Mouse (Mus musculus): ENCODE measurements around the gene Ncdn. TPM values are rescaled to one million over a fixed set of nuclear protein-coding genes. Genes with fewer than 3 reads are reported as not detected.

Gene Ncdn
- polyA plus RNA-seq, 1 experiment, result 25.8 TPM

- Histone ChIP-seq H3K4me3 (no peak overlapping the region), H3K27me3 (ENCODE audit: control insufficient read depth, insufficient read depth, insufficient read length) (peaks cover 83% of the 10 kb centered on the region), H3K4me2 (ENCODE audit: low read depth) (no peak overlapping the region)
Observed at GRCm38 (mm10) chr4:126732531-126733380, 20.5 kb downstream of the Ncdn start.

GRCm38 (mm10) chr4:126732111-126732510 is 21.1 kb downstream of the Ncdn start:
- Histone ChIP-seq H3ac (ENCODE audit: control insufficient read depth, insufficient read length) (no peak overlapping the region), H3K4me3 (no peak overlapping the region), H3K4me2 (ENCODE audit: low read depth) (no peak overlapping the region), H3K36me3 (ENCODE audit: control insufficient read depth, insufficient read depth) (no peaks in the 10 kb centered on the region), H3K27me3 (ENCODE audit: control insufficient read depth, insufficient read depth, insufficient read length) (peaks cover 78% of the 10 kb centered on the region), H3K79me2 (ENCODE audit: control insufficient read depth, insufficient read depth) (no peaks in the 10 kb centered on the region)
- no peak for TF ChIP-seq REST (IDR thresholded peaks at IDR 0.05; ENCODE audit: insufficient read depth, insufficient read length)
- no peak for TF ChIP-seq MYOD1 (IDR thresholded peaks at IDR 0.05; ENCODE audit: control insufficient read depth in 1 of 3, insufficient read length in 2 of 3, low read depth in 2 of 3)

More at GRCm38 (mm10) chr4:126732531-126733380, 20.5 kb downstream of the Ncdn start:
- H3ac ChIP-seq (ENCODE audit: control insufficient read depth, insufficient read length), result no peak overlapping the region
- no peaks in the 10 kb centered on the region for H3K79me2 ChIP-seq (ENCODE audit: control insufficient read depth, insufficient read depth)
- H3K36me3 ChIP-seq (ENCODE audit: control insufficient read depth, insufficient read depth), result no peaks in the 10 kb centered on the region
- TF ChIP-seq E2F4 (IDR thresholded peaks at IDR 0.05; ENCODE audit: insufficient read depth) (no peak), SRF (IDR thresholded peaks at IDR 0.05; ENCODE audit: control insufficient read depth, insufficient read length, low read depth) (no peak), CEBPB (IDR thresholded peaks at IDR 0.05; ENCODE audit: insufficient read depth, poor library complexity, severe bottlenecking) (no peak), TCF3 (IDR thresholded peaks at IDR 0.05; ENCODE audit: insufficient read length, low read depth) (no peak), TCF12 (IDR thresholded peaks at IDR 0.05; ENCODE audit: insufficient read depth, poor library complexity, severe bottlenecking) (no peak), MYOG (IDR thresholded peaks at IDR 0.05; ENCODE audit: control insufficient read depth in 1 of 3, insufficient read depth in 1 of 3, insufficient read length in 2 of 3, low read depth in 2 of 3) (no peak), REST (IDR thresholded peaks at IDR 0.05; ENCODE audit: insufficient read depth, insufficient read length) (no peak), MYOD1 (IDR thresholded peaks at IDR 0.05; ENCODE audit: control insufficient read depth in 1 of 3, insufficient read length in 2 of 3, low read depth in 2 of 3) (no peak), MAX (IDR thresholded peaks at IDR 0.05; ENCODE audit: low read depth) (no peak), USF1 (IDR thresholded peaks at IDR 0.05; ENCODE audit: low read depth) (no peak), POLR2A (IDR thresholded peaks at IDR 0.05; ENCODE audit: insufficient read length, low read depth) (no peak), POLR2AphosphoS2 (IDR thresholded peaks at IDR 0.05; ENCODE audit: insufficient read length, low read depth) (no peak)

GRCm38 (mm10) chr4:126707439-126707826 is 45.8 kb downstream of the Ncdn start:
- Histone ChIP-seq H3K36me3 (ENCODE audit: control insufficient read depth, insufficient read depth) (peaks cover 60% of the 10 kb centered on the region), H3ac (ENCODE audit: control insufficient read depth, insufficient read length) (no peak overlapping the region), H3K27me3 (ENCODE audit: control insufficient read depth, insufficient read depth, insufficient read length) (no peaks in the 10 kb centered on the region), H3K4me2 (ENCODE audit: low read depth) (no peak overlapping the region), H3K79me2 (ENCODE audit: control insufficient read depth, insufficient read depth) (no peaks in the 10 kb centered on the region), H3K4me3 (no peak overlapping the region)
- TF ChIP-seq MAX (IDR thresholded peaks at IDR 0.05; ENCODE audit: low read depth) (no peak), CEBPB (IDR thresholded peaks at IDR 0.05; ENCODE audit: insufficient read depth, poor library complexity, severe bottlenecking) (no peak), POLR2A (IDR thresholded peaks at IDR 0.05; ENCODE audit: insufficient read length, low read depth) (no peak), TCF3 (IDR thresholded peaks at IDR 0.05; ENCODE audit: insufficient read length, low read depth) (no peak), TCF12 (IDR thresholded peaks at IDR 0.05; ENCODE audit: insufficient read depth, poor library complexity, severe bottlenecking) (no peak), SRF (IDR thresholded peaks at IDR 0.05; ENCODE audit: control insufficient read depth, insufficient read length, low read depth) (no peak), MYOD1 (IDR thresholded peaks at IDR 0.05; ENCODE audit: control insufficient read depth in 1 of 3, insufficient read length in 2 of 3, low read depth in 2 of 3) (no peak), E2F4 (IDR thresholded peaks at IDR 0.05; ENCODE audit: insufficient read depth) (no peak), USF1 (IDR thresholded peaks at IDR 0.05; ENCODE audit: low read depth) (no peak), MYOG (IDR thresholded peaks at IDR 0.05; ENCODE audit: control insufficient read depth in 1 of 3, insufficient read depth in 1 of 3, insufficient read length in 2 of 3, low read depth in 2 of 3) (no peak), REST (IDR thresholded peaks at IDR 0.05; ENCODE audit: insufficient read depth, insufficient read length) (no peak), POLR2AphosphoS2 (IDR thresholded peaks at IDR 0.05; ENCODE audit: insufficient read length, low read depth) (no peak)

GRCm38 (mm10) chr4:126706630-126707438 is 46.4 kb downstream of the Ncdn start:
- Histone ChIP-seq H3K79me2 (ENCODE audit: control insufficient read depth, insufficient read depth) (no peaks in the 10 kb centered on the region), H3ac (ENCODE audit: control insufficient read depth, insufficient read length) (no peak overlapping the region), H3K4me2 (ENCODE audit: low read depth) (no peak overlapping the region), H3K36me3 (ENCODE audit: control insufficient read depth, insufficient read depth) (peaks cover 63% of the 10 kb centered on the region), H3K27me3 (ENCODE audit: control insufficient read depth, insufficient read depth, insufficient read length) (no peaks in the 10 kb centered on the region), H3K4me3 (no peak overlapping the region)
- no peak for TF ChIP-seq POLR2A (IDR thresholded peaks at IDR 0.05; ENCODE audit: insufficient read length, low read depth)
- TF ChIP-seq E2F4 (IDR thresholded peaks at IDR 0.05; ENCODE audit: insufficient read depth), result no peak
- TF ChIP-seq TCF12 (IDR thresholded peaks at IDR 0.05; ENCODE audit: insufficient read depth, poor library complexity, severe bottlenecking), result no peak
- TF ChIP-seq POLR2AphosphoS2 (IDR thresholded peaks at IDR 0.05; ENCODE audit: insufficient read length, low read depth), result no peak
- TF ChIP-seq MYOD1 (IDR thresholded peaks at IDR 0.05; ENCODE audit: control insufficient read depth in 1 of 3, insufficient read length in 2 of 3, low read depth in 2 of 3), result no peak
- no peak for TF ChIP-seq CEBPB (IDR thresholded peaks at IDR 0.05; ENCODE audit: insufficient read depth, poor library complexity, severe bottlenecking)
- TF ChIP-seq REST (IDR thresholded peaks at IDR 0.05; ENCODE audit: insufficient read depth, insufficient read length), result no peak
- no peak for TF ChIP-seq TCF3 (IDR thresholded peaks at IDR 0.05; ENCODE audit: insufficient read length, low read depth)
- TF ChIP-seq SRF (IDR thresholded peaks at IDR 0.05; ENCODE audit: control insufficient read depth, insufficient read length, low read depth), result no peak
- TF ChIP-seq MAX (IDR thresholded peaks at IDR 0.05; ENCODE audit: low read depth), result no peak
- TF ChIP-seq USF1 (IDR thresholded peaks at IDR 0.05; ENCODE audit: low read depth), result no peak
- no peak for TF ChIP-seq MYOG (IDR thresholded peaks at IDR 0.05; ENCODE audit: control insufficient read depth in 1 of 3, insufficient read depth in 1 of 3, insufficient read length in 2 of 3, low read depth in 2 of 3)
